Mouse (Mus musculus) heart, embryonic 16.5 days (tissue): Measurements from ENCODE around the gene Paxx. TPM values are rescaled to one million over a fixed set of nuclear protein-coding genes. Genes with fewer than 3 reads are reported as not detected.

ENCODE experiments used
- ATAC-seq: fragments of 200-750 bp; cut with Nextera tagmentation; replicated peaks from 2 replicates; pipeline ENCODE4 v1.8.0; 2017; ENCODE audit warnings: moderate number of reproducible peaks; ENCODE audit not compliant: insufficient read depth, low FRiP score; ENCODE audit errors: extremely low read depth
- H3K27ac ChIP-seq: fragments of 300-500 bp; sonication (generic); 2 replicates; pipeline ENCODE4 v1.5.1; 2014; ENCODE audit warnings: mild to moderate bottlenecking, low read length, control low read depth, moderate library complexity
- H3K27me3 ChIP-seq: fragments of 300-500 bp; sonication (generic); 2 replicates; pipeline ENCODE4 v1.6.1; 2014; ENCODE audit warnings: low read length, mixed read lengths; ENCODE audit not compliant: control insufficient read depth, insufficient read depth
- H3K36me3 ChIP-seq: fragments of 300-500 bp; sonication (generic); 2 replicates; pipeline ENCODE4 v1.6.1; 2014; ENCODE audit not compliant: control insufficient read depth, insufficient read depth
- H3K4me1 ChIP-seq: fragments of 300-500 bp; sonication (generic); 2 replicates; pipeline ENCODE4 v1.6.1; 2014; ENCODE audit warnings: low read length, mixed read lengths; ENCODE audit not compliant: control insufficient read depth, insufficient read depth
- H3K4me2 ChIP-seq: fragments of 300-500 bp; sonication (generic); 2 replicates; pipeline ENCODE4 v1.6.1; 2014; ENCODE audit warnings: low read depth, mild to moderate bottlenecking, control low read depth, low read length
- H3K4me3 ChIP-seq: fragments of 300-500 bp; sonication (generic); 2 replicates; pipeline ENCODE4 v1.5.1; 2014; ENCODE audit warnings: mild to moderate bottlenecking, control low read depth, low read length
- H3K9ac ChIP-seq: fragments of 300-500 bp; sonication (generic); 2 replicates; pipeline ENCODE4 v1.6.1; 2014; ENCODE audit warnings: low read length, control low read depth
- H3K9me3 ChIP-seq: fragments of 300-500 bp; sonication (generic); replicated peaks from 2 replicates; pipeline ENCODE4 v1.6.1; 2016; ENCODE audit warnings: low read length; ENCODE audit not compliant: control insufficient read depth
- WGBS: fragments of 180-500 bp; shearing (Covaris S2); extraction: QIAGEN DNeasy Blood & Tissue Kit; methylation state at CpG from one replicate; pipeline ENCODE4 v1.1.7; 2014; 5-methylcytosine and 5-hydroxymethylcytosine counted together
- polyA plus RNA-seq: library from polyadenylated mRNA; unstranded; fragments of >200 nt; fragmentation: Nextera tagmentation; extraction: Ambion mirVana; gene quantifications from 2 replicates; pipeline ENCODE4 v1.2.1, GENCODE M21; 2015

Paxx gene
- polyA plus RNA-seq, 1 experiment from 2014 or later = 37.6 TPM

DNA sequence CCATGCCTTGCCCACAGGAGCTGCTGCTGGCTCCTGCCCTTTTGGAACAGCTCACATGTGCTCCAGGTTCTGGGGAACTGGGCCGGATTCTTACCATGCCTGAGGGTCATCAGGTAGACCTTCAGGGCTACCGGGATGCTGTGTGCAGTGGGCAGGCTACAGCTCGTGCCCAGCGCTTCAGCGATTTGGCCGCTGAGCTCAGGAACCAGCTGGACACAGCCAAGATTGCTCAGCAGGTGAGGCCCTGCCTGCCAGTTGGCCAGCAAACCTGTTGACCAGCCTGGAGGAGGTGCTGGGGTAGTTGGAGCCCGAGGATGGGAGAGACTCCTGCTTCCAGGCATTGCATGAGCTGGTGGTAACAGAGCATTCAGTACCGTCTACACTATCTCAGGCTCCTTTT is 26.6 kb downstream of the Paxx start:
- H3K9ac ChIP-seq = no peak overlapping the region
- no peak overlapping the region for H3K4me2 ChIP-seq
- no peaks in the 10 kb centered on the region for H3K9me3 ChIP-seq
- peaks cover 2% of the 10 kb centered on the region; the same call in 1 of the 2 replicates for H3K27me3 ChIP-seq
- H3K36me3 ChIP-seq = peaks cover 5% of the 10 kb centered on the region; the same call in 1 of the 2 replicates
- no peak overlapping the region for H3K27ac ChIP-seq
- H3K4me3 ChIP-seq = no peak overlapping the region
- no peak for ATAC-seq
- H3K4me1 ChIP-seq = 0 out of 2 replicates have a peak, but pooled peaks cover 3% of the 10 kb centered on the region
- WGBS = 81% methylated on average over 8 of the region's 8 CpGs

- Histone ChIP-seq H3K36me3 (no peaks in the 10 kb centered on the region), H3K4me2 (no peak overlapping the region), H3K27ac (no peak overlapping the region), H3K9me3 (no peaks in the 10 kb centered on the region), H3K4me1 (0 out of 2 replicates have a peak, but pooled peaks cover 5% of the 10 kb centered on the region), H3K4me3 (no peak overlapping the region), H3K27me3 (peaks cover 2% of the 10 kb centered on the region; the same call in 1 of the 2 replicates), H3K9ac (no peak overlapping the region)
- no peak for ATAC-seq
- WGBS = 87% methylated on average over 17 of the region's 17 CpGs
Measured at GRCm38 (mm10) chr2:25433101-25433500, 27.8 kb downstream of the Paxx start.

GRCm38 (mm10) chr2:25432326-25433098 is 28.4 kb downstream of the Paxx start:
- peaks cover 2% of the 10 kb centered on the region; the same call in 1 of the 2 replicates for H3K27me3 ChIP-seq

GRCm38 (mm10) chr2:25431308-25431855 is 29.5 kb downstream of the Paxx start:
- Histone ChIP-seq H3K4me1 (0 out of 2 replicates have a peak, but pooled peaks cover 6% of the 10 kb centered on the region), H3K4me2 (no peak overlapping the region), H3K36me3 (no peaks in the 10 kb centered on the region), H3K9ac (no peak overlapping the region), H3K9me3 (no peaks in the 10 kb centered on the region), H3K4me3 (no peak overlapping the region), H3K27ac (no peak overlapping the region), H3K27me3 (peaks cover 3% of the 10 kb centered on the region; the same call in 1 of the 2 replicates)
- WGBS = 80% methylated on average over 6 of the region's 6 CpGs
- no peak for ATAC-seq

More at GRCm38 (mm10) chr2:25432326-25433098, 28.4 kb downstream of the Paxx start:
- no peaks in the 10 kb centered on the region for H3K9me3 ChIP-seq
- no peak overlapping the region for H3K27ac ChIP-seq
- no peaks in the 10 kb centered on the region for H3K36me3 ChIP-seq
- no peak overlapping the region for H3K4me2 ChIP-seq
- 0 out of 2 replicates have a peak, but pooled peaks cover 6% of the 10 kb centered on the region for H3K4me1 ChIP-seq
- WGBS = 74% methylated on average over 11 of the region's 11 CpGs
- ATAC-seq = no peak
- H3K4me3 ChIP-seq = no peak overlapping the region
- no peak overlapping the region for H3K9ac ChIP-seq

GRCm38 (mm10) chr2:25430395-25431233 is 30.3 kb downstream of the Paxx start:
- 81% methylated on average over 17 of the region's 17 CpGs for WGBS
- Histone ChIP-seq H3K4me1 (0 out of 2 replicates have a peak, but pooled peaks cover 6% of the 10 kb centered on the region), H3K9ac (no peak overlapping the region), H3K36me3 (no peaks in the 10 kb centered on the region), H3K27me3 (peaks cover 10% of the 10 kb centered on the region), H3K27ac (no peak overlapping the region), H3K4me3 (no peak overlapping the region), H3K9me3 (no peaks in the 10 kb centered on the region), H3K4me2 (no peak overlapping the region)
- ATAC-seq = no peak

- H3K27ac ChIP-seq = no peak overlapping the region
Measured at GRCm38 (mm10) chr2:25429435-25430180, 31.3 kb downstream of the Paxx start.

GRCm38 (mm10) chr2:25428442-25429236 is 32.3 kb downstream of the Paxx start, which contains the start of gene Abca2:
TSS of gene Abca2 (plus strand) at chr2:25428703.
- WGBS = under 1% methylated on average over 81 of the region's 89 CpGs
- H3K9ac ChIP-seq = peak within 1 kb of the TSS; percentile 89
- peak; percentile 92 for ATAC-seq
- 0 out of 2 replicates have a peak, but pooled peaks cover 6% of the 10 kb centered on the region for H3K4me1 ChIP-seq
- H3K9me3 ChIP-seq = no peaks in the 10 kb centered on the region
- no peaks in the 10 kb centered on the region for H3K36me3 ChIP-seq
- H3K4me3 ChIP-seq = peak within 1 kb of the TSS; percentile 77
- H3K27ac ChIP-seq = 0 out of 2 replicates have a peak within 1 kb of the TSS, but pooled peaks have one; percentile 20
- H3K27me3 ChIP-seq = peaks cover 23% of the 10 kb centered on the region
- H3K4me2 ChIP-seq = peak within 1 kb of the TSS; percentile 93

More at GRCm38 (mm10) chr2:25429435-25430180, 31.3 kb downstream of the Paxx start:
- Histone ChIP-seq H3K4me3 (peak overlapping the region; percentile 77; the same call in 1 of the 2 replicates), H3K9ac (no peak overlapping the region), H3K9me3 (no peaks in the 10 kb centered on the region), H3K4me2 (peak overlapping the region; percentile 93), H3K4me1 (0 out of 2 replicates have a peak, but pooled peaks cover 6% of the 10 kb centered on the region), H3K36me3 (no peaks in the 10 kb centered on the region), H3K27me3 (peaks cover 18% of the 10 kb centered on the region)
- ATAC-seq = no peak
- 65% methylated on average over 5 of the region's 5 CpGs for WGBS
